Mouse (Mus musculus) cerebellum, adult 2 months (tissue): Measurements from ENCODE around the gene Atp2b2.

Experiments
- CTCF ChIP-seq: fragments of 200-500 bp; IDR thresholded peaks from 2 replicates; pipeline ENCODE4 v1.5.1; 2011; ENCODE audit warnings: low read depth, mild to moderate bottlenecking, control low read depth, low read length, moderate library complexity, borderline replicate concordance; ENCODE audit not compliant: insufficient read depth
- POLR2A ChIP-seq: fragments of 200-500 bp; IDR thresholded peaks from 2 replicates; pipeline ENCODE4 v1.6.1; 2011; ENCODE audit warnings: low read length, control low read depth, borderline replicate concordance; ENCODE audit not compliant: insufficient read depth

DNA sequence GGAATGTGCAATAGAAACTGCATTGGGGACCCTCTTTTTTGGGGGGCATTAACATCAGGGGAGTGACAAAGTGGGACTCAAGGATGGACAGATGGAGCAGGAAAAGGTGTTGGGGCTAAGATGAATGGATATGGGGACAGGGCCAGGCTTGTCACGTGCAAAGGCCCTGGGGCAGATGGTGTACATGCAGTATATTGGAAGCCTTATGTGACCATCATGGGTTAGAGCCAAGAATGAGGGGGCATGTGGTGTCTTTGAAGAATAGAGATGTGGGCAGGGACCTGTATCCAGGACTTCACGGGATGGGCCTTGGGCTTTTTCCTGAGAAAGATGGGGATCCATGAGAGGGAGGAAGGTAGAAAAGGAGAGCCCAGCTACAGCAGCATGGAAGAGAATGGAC lies 53.9 kb downstream of the Atp2b2 start:
- TF ChIP-seq CTCF (no peak), POLR2A (no peak)
